Mouse (Mus musculus): ENCODE measurements around the gene Rhd. TPM values are rescaled to one million over a fixed set of nuclear protein-coding genes. Genes with fewer than 3 reads are reported as not detected.
"Not testable (repeated sequence)": the region's sequence is repeated elsewhere in the genome, so short reads cannot be mapped to it uniquely, and the experiment has no call there.

The Rhd gene
- not detected in 2 replicates for total RNA-seq (2014; fragmentation: Nextera tagmentation)
- total RNA-seq (2017), result 0.22 TPM in 1 of 2 replicates, not detected in the other

GRCm38 (mm10) chr4:134863937-134864729 is at the start of gene Rhd:
Gene Rhd (plus strand): TSS chr4:134864536.
- ATAC-seq (replicated peaks; ENCODE audit: poor library complexity, severe bottlenecking), result no peak

DNA sequence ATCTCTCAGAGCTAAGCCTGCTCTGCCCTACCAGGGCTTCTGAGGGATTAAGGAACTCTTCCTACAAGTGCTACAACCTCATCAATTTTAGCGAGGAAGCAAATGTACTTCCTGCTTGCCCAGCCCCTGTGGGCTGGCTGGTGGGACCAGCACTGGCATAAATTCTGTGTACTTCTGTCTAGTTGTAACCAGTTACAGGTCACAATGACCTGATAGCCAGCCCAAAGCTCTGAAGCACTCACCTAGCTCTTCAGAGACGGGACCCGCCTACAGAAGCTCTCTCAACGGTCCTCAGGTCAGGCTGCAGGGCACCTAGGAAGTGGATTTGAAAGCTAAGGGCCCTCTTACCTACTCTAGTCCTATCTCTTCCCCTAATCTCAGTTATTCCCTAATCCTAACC is 46.6 kb upstream of the Rhd start:
- ATAC-seq (replicated peaks; ENCODE audit: poor library complexity, severe bottlenecking), result no peak

DNA sequence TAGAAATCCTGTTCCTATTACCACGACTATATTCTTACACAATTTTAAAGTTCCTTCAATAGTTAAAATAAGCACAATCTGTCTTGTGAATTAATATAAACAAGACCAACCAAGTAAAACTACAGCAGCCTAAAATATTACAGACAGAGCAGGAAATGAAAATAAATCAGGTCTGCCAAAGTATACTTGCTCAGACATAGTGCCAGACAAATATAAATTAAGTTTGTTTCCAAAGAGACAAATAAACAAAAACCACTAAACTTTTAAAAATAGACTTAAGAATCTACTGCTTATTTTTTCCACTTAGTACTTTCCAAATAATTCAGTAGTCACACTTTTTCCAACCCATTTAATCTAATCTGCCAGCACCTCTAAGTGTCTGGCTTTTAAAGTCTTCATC is 43.3 kb upstream of the Rhd start:
- no peak for ATAC-seq (replicated peaks; ENCODE audit: poor library complexity, severe bottlenecking)

- no peak for ATAC-seq (replicated peaks; ENCODE audit: poor library complexity, severe bottlenecking)
Observed at GRCm38 (mm10) chr4:134823560-134823959, 40.8 kb upstream of the Rhd start.

- ATAC-seq (replicated peaks; ENCODE audit: poor library complexity, severe bottlenecking), result not testable (repeated sequence)
Observed at GRCm38 (mm10) chr4:134825864-134826263, 38.5 kb upstream of the Rhd start.

- ATAC-seq (replicated peaks; ENCODE audit: poor library complexity, severe bottlenecking), result no peak
Observed at GRCm38 (mm10) chr4:134826348-134826747, 38.0 kb upstream of the Rhd start.

DNA sequence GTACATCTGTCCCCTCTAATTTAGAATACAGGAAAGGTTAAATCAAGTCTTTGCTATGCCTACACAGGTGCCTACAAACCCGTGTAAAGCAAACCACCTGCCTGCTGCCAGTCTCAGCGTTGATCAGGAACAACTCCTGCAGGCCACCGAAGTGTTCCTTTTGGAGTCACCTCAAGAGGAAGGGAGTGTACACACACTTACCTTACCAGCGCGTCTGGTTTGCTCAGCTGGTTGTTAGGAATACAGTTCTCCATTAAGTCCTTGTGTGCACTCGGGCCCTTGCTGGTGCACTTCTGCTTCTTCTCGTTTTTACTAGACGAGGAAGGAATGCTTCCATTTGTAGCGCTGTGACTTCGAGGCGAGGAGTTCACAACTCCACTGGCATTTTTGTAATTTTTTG is 36.5 kb upstream of the Rhd start:
- no peak for ATAC-seq (replicated peaks; ENCODE audit: poor library complexity, severe bottlenecking)

DNA sequence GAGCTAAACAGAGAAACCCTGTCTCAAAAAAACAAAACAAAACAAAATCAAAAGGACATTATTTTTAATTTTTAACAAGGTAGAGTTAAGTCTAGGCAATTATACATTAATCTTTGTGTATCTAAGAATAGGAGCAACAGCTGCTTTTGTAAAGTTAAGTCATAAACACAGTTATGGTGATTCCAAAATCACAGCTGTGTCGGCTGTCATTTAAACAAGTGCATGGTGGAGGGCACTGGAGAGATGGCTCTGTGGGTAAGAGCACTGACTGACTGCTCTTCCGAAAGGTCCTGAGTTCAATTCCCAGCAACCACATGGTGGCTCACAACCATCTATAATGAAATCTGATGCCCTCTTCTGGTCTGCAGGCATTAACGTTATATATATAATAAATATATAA is 32.4 kb upstream of the Rhd start:
- no peak for ATAC-seq (replicated peaks; ENCODE audit: poor library complexity, severe bottlenecking)

DNA sequence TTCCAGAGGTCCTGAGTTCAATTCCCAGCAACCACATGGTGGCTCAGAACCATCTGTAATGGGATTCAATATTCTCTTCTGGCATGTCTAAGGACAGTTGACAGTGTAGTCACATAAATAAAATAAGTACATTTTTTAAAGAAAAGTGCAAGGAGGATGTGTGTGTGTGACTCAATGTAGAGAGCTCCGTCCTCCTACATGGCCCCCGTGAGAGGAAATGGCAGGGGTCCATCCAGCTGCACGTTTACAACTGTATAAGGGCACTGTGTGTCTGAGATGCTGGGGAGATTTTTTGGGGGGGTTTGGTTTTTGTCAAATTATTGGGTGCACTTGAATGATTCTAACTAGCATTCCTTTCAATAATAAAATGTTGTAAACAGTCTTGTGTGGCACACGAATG is 28.9 kb upstream of the Rhd start:
- ATAC-seq (replicated peaks; ENCODE audit: poor library complexity, severe bottlenecking), result no peak

- ATAC-seq (replicated peaks; ENCODE audit: poor library complexity, severe bottlenecking), result peak; percentile 42; the same call in 1 of the 2 replicates
Observed at GRCm38 (mm10) chr4:134838221-134838620, 26.1 kb upstream of the Rhd start.

GRCm38 (mm10) chr4:134838706-134839105 is 25.6 kb upstream of the Rhd start:
- ATAC-seq (replicated peaks; ENCODE audit: poor library complexity, severe bottlenecking), result not testable (repeated sequence)

GRCm38 (mm10) chr4:134840231-134840630 is 24.1 kb upstream of the Rhd start:
- no peak for ATAC-seq (replicated peaks; ENCODE audit: poor library complexity, severe bottlenecking)

GRCm38 (mm10) chr4:134843566-134843965 is 20.8 kb upstream of the Rhd start:
- no peak for ATAC-seq (replicated peaks; ENCODE audit: poor library complexity, severe bottlenecking)

- 0 out of 2 replicates have a peak, but pooled peaks have one; percentile 26 for ATAC-seq (replicated peaks; ENCODE audit: poor library complexity, severe bottlenecking)
Observed at GRCm38 (mm10) chr4:134847587-134847986, 16.7 kb upstream of the Rhd start.

- ATAC-seq (replicated peaks; ENCODE audit: poor library complexity, severe bottlenecking), result no peak
Observed at GRCm38 (mm10) chr4:134850551-134850950, 13.8 kb upstream of the Rhd start.

- ATAC-seq (replicated peaks; ENCODE audit: poor library complexity, severe bottlenecking), result no peak
Observed at GRCm38 (mm10) chr4:134851236-134851635, 13.1 kb upstream of the Rhd start.

GRCm38 (mm10) chr4:134851876-134852275 is 12.5 kb upstream of the Rhd start:
- ATAC-seq (replicated peaks; ENCODE audit: poor library complexity, severe bottlenecking), result no peak

- ATAC-seq (replicated peaks; ENCODE audit: poor library complexity, severe bottlenecking), result 0 out of 2 replicates have a peak, but pooled peaks have one; percentile 15
Observed at GRCm38 (mm10) chr4:134852438-134853255, 11.7 kb upstream of the Rhd start.

GRCm38 (mm10) chr4:134853259-134853636 is 11.1 kb upstream of the Rhd start, which contains the start of gene Maco1:
Gene Maco1 (minus strand): TSS chr4:134853345.
- peak; percentile 78 for ATAC-seq (replicated peaks; ENCODE audit: poor library complexity, severe bottlenecking)

- peak; percentile 84 for ATAC-seq (replicated peaks; ENCODE audit: poor library complexity, severe bottlenecking)
Observed at GRCm38 (mm10) chr4:134853637-134854485, 10.5 kb upstream of the Rhd start.
